Comparison of ENCODE assay signal across 12 mouse cellular contexts in the genomic region with DNA sequence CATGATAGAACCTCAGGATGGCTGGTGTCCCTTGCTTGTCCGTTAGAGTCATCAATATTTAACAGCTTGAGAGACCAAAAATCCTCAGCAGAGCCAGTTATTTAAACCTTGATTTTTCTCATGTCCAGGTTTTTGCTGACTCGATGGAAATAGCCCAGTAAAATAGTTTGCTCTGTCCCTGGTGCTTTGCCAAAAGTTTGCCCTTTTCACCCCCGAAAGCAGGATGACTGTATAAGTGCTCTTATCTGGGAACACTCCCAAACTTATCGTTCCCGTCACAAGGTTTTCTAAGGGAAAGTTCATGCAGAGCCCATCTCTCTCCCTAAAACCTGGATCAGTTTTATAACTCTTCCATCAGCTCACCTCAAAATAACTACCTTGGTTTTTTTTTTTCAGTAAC.
DNase-seq lines count a peak whose midpoint lies in the region; ATAC-seq and TF ChIP-seq lines count a peak whose summit lies in the region.
"Had no signal": no experiment of that assay in that cellular context is flagged by ENCODE, and none has a peak within 500 bp of the region (broad histone marks: within the 10 kb centered on the region; RNA-seq: fewer than 3 reads in every experiment).

No protein-coding gene starts in this region.

- H3K4me1 ChIP-seq in neural tube, embryonic 15.5 days, result 0 out of 2 replicates have a peak, but pooled peaks cover 3% of the 10 kb centered on the region

- H3K27ac ChIP-seq in gastrocnemius, adult 2 months, result peak overlapping the region; percentile 31
- H3K27ac ChIP-seq in neural tube, embryonic 15.5 days (replicated peaks), result no peak overlapping the region
- H3K27ac ChIP-seq: layer of hippocampus, adult 2 months; midbrain, embryonic 13.5 days had no signal

- H3K4me2 ChIP-seq in neural tube, embryonic 15.5 days, result no peak overlapping the region
- H3K4me2 ChIP-seq: liver, embryonic 11.5 days; midbrain, embryonic 13.5 days had no signal

- ATAC-seq in neural tube, embryonic 15.5 days (ENCODE audit: low FRiP score), result no peak
- ATAC-seq: midbrain, embryonic 13.5 days; Patski had no signal

- DNase-seq in gastrocnemius, adult 2 months, result no peak
- no peak for DNase-seq in gastrocnemius, postnatal 36 days
- peak; percentile 14 to 44 for DNase-seq in urinary bladder, adult 18-20 months (ENCODE audit: low spot score in 2 of 2)
- DNase-seq in urinary bladder, postnatal 10 days (ENCODE audit: low spot score), result no peak
- peak; percentile 61 to 76 for DNase-seq in kidney, adult 8-10 months
- DNase-seq in urinary bladder, postnatal 25 days (ENCODE audit: low spot score), result peak; percentile 19
- DNase-seq in thymus, postnatal 25 days, result no peak

- no peaks in the 10 kb centered on the region for H3K9me3 ChIP-seq in neural tube, embryonic 15.5 days (replicated peaks)
- H3K9me3 ChIP-seq: midbrain, embryonic 13.5 days had no signal

- H3K9ac ChIP-seq in neural tube, embryonic 15.5 days (replicated peaks), result no peak overlapping the region
- H3K9ac ChIP-seq: midbrain, embryonic 13.5 days had no signal

- no peaks in the 10 kb centered on the region for H3K27me3 ChIP-seq in neural tube, embryonic 15.5 days (replicated peaks)
- H3K27me3 ChIP-seq: midbrain, embryonic 13.5 days; Patski had no signal

- TF ChIP-seq CTCF in gastrocnemius, adult 2 months (IDR thresholded peaks at IDR 0.05), result no peak

- WGBS in neural tube, embryonic 15.5 days, result 77% methylated on average over 5 of the region's 5 CpGs

- no peaks in the 10 kb centered on the region for H3K36me3 ChIP-seq in neural tube, embryonic 15.5 days
- H3K36me3 ChIP-seq: midbrain, embryonic 13.5 days had no signal

- intact Hi-C loops in gastrocnemius, adult 2 months (cut with DNase I), result no loop called here
- intact Hi-C loops in gastrocnemius, postnatal 36 days (cut with DNase I), result no loop called here

- H3K4me3 ChIP-seq in gastrocnemius, adult 2 months, result no peak overlapping the region
- no peak overlapping the region for H3K4me3 ChIP-seq in neural tube, embryonic 15.5 days (replicated peaks)
- H3K4me3 ChIP-seq: layer of hippocampus, adult 2 months; midbrain, embryonic 13.5 days had no signal

Comparison
In these comparisons a context has a peak if more than half of its experiments do, and no peak if none do; other contexts are left out.
1. DNase-seq: peak in urinary bladder, adult 18-20 months (2 of 2), kidney, adult 8-10 months (2 of 2) and urinary bladder, postnatal 25 days (single experiment); none in gastrocnemius, adult 2 months (single experiment), gastrocnemius, postnatal 36 days (0 of 2), urinary bladder, postnatal 10 days (single experiment) and thymus, postnatal 25 days (single experiment).